Mouse (Mus musculus): ENCODE data around the gene Rpl3.

- TF ChIP-seq CTCF (IDR thresholded peaks at IDR 0.05; ENCODE audit: extremely low read depth, insufficient read length, insufficient replicate concordance, low read depth, low read length) (no peak), POLR2A (IDR thresholded peaks at IDR 0.05; ENCODE audit: low read depth, low read length) (no peak)
These were observed 373 bp upstream of the Rpl3 start for GRCm38 (mm10) chr15:80092041-80092441.

Data from small intestine, adult 2 months (tissue).